In the genomic region with DNA sequence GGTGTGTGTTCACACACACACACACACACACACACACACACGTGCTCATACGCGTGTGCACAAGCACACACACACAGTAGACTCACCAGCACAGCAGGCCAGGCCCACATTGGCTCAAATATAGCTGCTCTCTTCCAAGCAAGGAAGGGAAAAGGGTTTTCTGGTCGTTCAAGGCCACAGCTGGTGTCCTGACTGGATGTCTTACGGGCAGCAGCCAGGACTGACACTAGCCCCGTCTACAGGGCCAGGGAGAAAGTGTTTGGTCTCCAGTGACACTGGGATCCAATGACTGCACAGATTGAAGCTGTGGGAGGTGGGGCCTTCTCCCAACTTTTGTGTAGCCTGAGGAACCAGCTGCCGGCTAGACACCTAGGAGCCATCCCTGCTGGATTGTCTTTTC, we compare ENCODE assay signal across 15 mouse cellular contexts. TPM values are rescaled to one million over a fixed set of nuclear protein-coding genes. Genes with fewer than 3 reads are reported as not detected.
DNase-seq lines count a peak whose midpoint lies in the region; ATAC-seq and TF ChIP-seq lines count a peak whose summit lies in the region.
"Had no signal": no experiment of that assay in that cellular context is flagged by ENCODE, and none has a peak within 500 bp of the region (broad histone marks: within the 10 kb centered on the region; RNA-seq: fewer than 3 reads in every experiment).

No protein-coding gene starts in this region.

- ATAC-seq in forebrain, embryonic 13.5 days: no peak
- ATAC-seq in liver, embryonic 11.5 days (replicated peaks; ENCODE audit: low FRiP score): no peak
- ATAC-seq: intestine, embryonic 15.5 days had no signal

- TF ChIP-seq POLR2A in lung, adult 2 months (IDR thresholded peaks at IDR 0.05; ENCODE audit: borderline replicate concordance, extremely low read depth, low read depth, low read length): no peak

- H3K27ac ChIP-seq in forebrain, embryonic 13.5 days: no peak overlapping the region
- H3K27ac ChIP-seq in forebrain, embryonic 10.5 days: no peak overlapping the region
- no peak overlapping the region for H3K27ac ChIP-seq in liver, embryonic 11.5 days (ENCODE audit: low read depth, low read length)
- H3K27ac ChIP-seq: intestine, embryonic 15.5 days; layer of hippocampus, adult 2 months; liver, embryonic 14.5 days; neural tube, embryonic 15.5 days had no signal

- no peaks in the 10 kb centered on the region for H3K36me3 ChIP-seq in forebrain, embryonic 13.5 days (ENCODE audit: poor library complexity, severe bottlenecking)
- H3K36me3 ChIP-seq in forebrain, embryonic 10.5 days (replicated peaks): no peaks in the 10 kb centered on the region
- H3K36me3 ChIP-seq in liver, embryonic 11.5 days (ENCODE audit: control insufficient read depth, insufficient read depth, low read length): no peaks in the 10 kb centered on the region
- H3K36me3 ChIP-seq: intestine, embryonic 15.5 days; neural tube, embryonic 15.5 days had no signal

- WGBS in forebrain, embryonic 13.5 days: 68% methylated on average over 7 of the region's 7 CpGs
- WGBS in forebrain, embryonic 10.5 days: 81% methylated on average over 7 of the region's 7 CpGs
- WGBS in lung, adult 2 months: 62% methylated on average over 7 of the region's 7 CpGs
- WGBS in liver, embryonic 11.5 days: 82% methylated on average over 7 of the region's 7 CpGs

- no peaks in the 10 kb centered on the region for H3K27me3 ChIP-seq in forebrain, embryonic 13.5 days
- H3K27me3 ChIP-seq in forebrain, embryonic 10.5 days (ENCODE audit: poor library complexity, severe bottlenecking): peaks cover 3% of the 10 kb centered on the region; the same call in 1 of the 2 replicates
- no peaks in the 10 kb centered on the region for H3K27me3 ChIP-seq in liver, embryonic 11.5 days (replicated peaks; ENCODE audit: control insufficient read depth, insufficient read depth, low read length)
- H3K27me3 ChIP-seq: intestine, embryonic 15.5 days; neural tube, embryonic 15.5 days had no signal

- H3K9me3 ChIP-seq in forebrain, embryonic 13.5 days (replicated peaks): no peaks in the 10 kb centered on the region
- no peaks in the 10 kb centered on the region for H3K9me3 ChIP-seq in forebrain, embryonic 10.5 days
- H3K9me3 ChIP-seq in liver, embryonic 11.5 days (ENCODE audit: control insufficient read depth, low read length): no peaks in the 10 kb centered on the region
- H3K9me3 ChIP-seq: intestine, embryonic 15.5 days; neural tube, embryonic 15.5 days had no signal

- no peak for DNase-seq in forebrain, embryonic 10.5 days (ENCODE audit: extremely low spot score, low spot score)
- DNase-seq in lung, postnatal 25 days (ENCODE audit: low spot score): peak; percentile 20
- no peak for DNase-seq in lung, adult 2 months
- DNase-seq in gastrocnemius, postnatal 10 days: peak; percentile 54
- DNase-seq in heart, postnatal 4 days: peak; percentile 52
- no peak for DNase-seq in thymus, postnatal 14 days
- no peak for DNase-seq in liver, embryonic 11.5 days (ENCODE audit: low spot score)
- DNase-seq: cerebellum, adult 18-20 months; embryo, embryonic 11 days; right cerebral cortex, postnatal 4 days had no signal

- H3K4me1 ChIP-seq in forebrain, embryonic 13.5 days: peaks cover 8% of the 10 kb centered on the region
- peaks cover 18% of the 10 kb centered on the region for H3K4me1 ChIP-seq in forebrain, embryonic 10.5 days
- peaks cover 3% of the 10 kb centered on the region; the same call in 1 of the 2 replicates for H3K4me1 ChIP-seq in lung, adult 2 months (ENCODE audit: control insufficient read depth, insufficient read depth, low read length)
- no peaks in the 10 kb centered on the region for H3K4me1 ChIP-seq in liver, embryonic 11.5 days (replicated peaks; ENCODE audit: control insufficient read depth, insufficient read depth, low read length)
- H3K4me1 ChIP-seq: intestine, embryonic 15.5 days had no signal

- no peak for TF ChIP-seq CTCF in lung, adult 2 months (IDR thresholded peaks at IDR 0.05; ENCODE audit: insufficient read depth, low read length)

- peak overlapping the region; percentile 21; the same call in 1 of the 2 replicates for H3K9ac ChIP-seq in forebrain, embryonic 13.5 days
- H3K9ac ChIP-seq in liver, embryonic 11.5 days (ENCODE audit: low read depth, low read length): no peak overlapping the region
- H3K9ac ChIP-seq: intestine, embryonic 15.5 days; liver, embryonic 14.5 days; neural tube, embryonic 15.5 days had no signal

- no peak overlapping the region for H3K4me3 ChIP-seq in forebrain, embryonic 13.5 days
- no peak overlapping the region for H3K4me3 ChIP-seq in forebrain, embryonic 10.5 days
- no peak overlapping the region for H3K4me3 ChIP-seq in lung, adult 2 months (replicated peaks; ENCODE audit: extremely low read depth, low read depth, low read length)
- H3K4me3 ChIP-seq in liver, embryonic 11.5 days (ENCODE audit: low read depth, low read length): no peak overlapping the region
- H3K4me3 ChIP-seq: intestine, embryonic 15.5 days; layer of hippocampus, adult 2 months; neural tube, embryonic 15.5 days had no signal

- no peak overlapping the region for H3K4me2 ChIP-seq in forebrain, embryonic 13.5 days
- no peak overlapping the region for H3K4me2 ChIP-seq in liver, embryonic 11.5 days
- H3K4me2 ChIP-seq: intestine, embryonic 15.5 days; neural tube, embryonic 15.5 days had no signal

RNA-seq across cellular contexts. Expression of gene Man1c1, which starts 52.7 kb away (rescaled TPM):
- polyA plus RNA-seq in forebrain, embryonic 13.5 days (2015; fragmentation: Nextera tagmentation; extraction: Ambion mirVana): 1.6 TPM in 2 replicates
- 2.3 and 2.8 TPM in 2 replicates for polyA plus RNA-seq in forebrain, embryonic 10.5 days (2016; fragmentation: Nextera tagmentation; extraction: Ambion mirVana)
- polyA plus RNA-seq in lung, adult 2 months (2012; rRNA removed): 14.5 and 15.7 TPM in 2 replicates
- 10 to 100 TPM; 11.2 to 13.8 TPM for total RNA-seq in gastrocnemius, postnatal 10 days (2021)
- total RNA-seq in heart, postnatal 4 days (2021): 10 to 100 TPM; 30.4 to 30.7 TPM
- 3.9 and 4.1 TPM in 2 replicates for polyA plus RNA-seq in liver, embryonic 11.5 days (2014; fragmentation: Nextera tagmentation; extraction: Ambion mirVana)

Comparison
In these comparisons a context has a peak if more than half of its experiments do, and no peak if none do; other contexts are left out.
1. DNase-seq: peak in lung, postnatal 25 days (single experiment), gastrocnemius, postnatal 10 days (single experiment) and heart, postnatal 4 days (single experiment); none in forebrain, embryonic 10.5 days (single experiment), lung, adult 2 months (single experiment), thymus, postnatal 14 days (single experiment) and liver, embryonic 11.5 days (single experiment).